Mouse (Mus musculus) intestine, embryonic 15.5 days (tissue): ENCODE data around the gene Hsd11b2. TPM values are rescaled to one million over a fixed set of nuclear protein-coding genes. Genes with fewer than 3 reads are reported as not detected.

Experiments
- ATAC-seq: fragments of 200-750 bp; cut with Nextera tagmentation; 2 replicates; pipeline ENCODE4 v1.8.0; 2017; ENCODE audit warnings: moderate TSS enrichment, moderate library complexity
- H3K27ac ChIP-seq: fragments of 300-500 bp; sonication (generic); 2 replicates; pipeline ENCODE4 v1.5.1; 2015; ENCODE audit warnings: mild to moderate bottlenecking, inconsistent platforms
- H3K27me3 ChIP-seq: fragments of 300-500 bp; sonication (generic); replicated peaks from 2 replicates; pipeline ENCODE4 v1.6.1; 2015; ENCODE audit warnings: inconsistent platforms
- H3K36me3 ChIP-seq: fragments of 300-500 bp; sonication (generic); 2 replicates; pipeline ENCODE4 v1.6.1; 2015; ENCODE audit warnings: inconsistent platforms
- H3K4me1 ChIP-seq: fragments of 300-500 bp; sonication (generic); replicated peaks from 2 replicates; pipeline ENCODE4 v1.6.1; 2015; ENCODE audit warnings: inconsistent platforms
- H3K4me2 ChIP-seq: fragments of 300-500 bp; sonication (generic); replicated peaks from 2 replicates; pipeline ENCODE4 v1.6.1; 2015; ENCODE audit warnings: mild to moderate bottlenecking, inconsistent platforms
- H3K4me3 ChIP-seq: fragments of 300-500 bp; sonication (generic); replicated peaks from 2 replicates; pipeline ENCODE4 v1.5.1; 2015; ENCODE audit warnings: inconsistent platforms
- H3K9ac ChIP-seq: fragments of 300-500 bp; sonication (generic); 2 replicates; pipeline ENCODE4 v1.6.1; 2015; ENCODE audit warnings: inconsistent platforms
- H3K9me3 ChIP-seq: fragments of 300-500 bp; sonication (generic); 2 replicates; pipeline ENCODE4 v1.6.1; 2016; ENCODE audit warnings: inconsistent platforms
- WGBS: fragments of 180-500 bp; shearing (Covaris S2); methylation state at CpG from one replicate; pipeline ENCODE4 v1.1.7; 2015; 5-methylcytosine and 5-hydroxymethylcytosine counted together
- polyA plus RNA-seq: library from polyadenylated mRNA; unstranded; fragments of >200 nt; fragmentation: Nextera tagmentation; extraction: Ambion mirVana; gene quantifications from 2 replicates; pipeline ENCODE4 v1.2.1, GENCODE M21; 2015

The Hsd11b2 gene
- polyA plus RNA-seq, 1 experiment from 2014 or later: 2.7 TPM

- H3K4me3 ChIP-seq: no peak overlapping the region
- H3K9ac ChIP-seq: no peak overlapping the region
- H3K27ac ChIP-seq: no peak overlapping the region
- no peak overlapping the region for H3K4me2 ChIP-seq
- ATAC-seq: no peak
- 39% methylated on average over 1 of the region's 1 CpGs for WGBS
- no peaks in the 10 kb centered on the region for H3K4me1 ChIP-seq
- no peaks in the 10 kb centered on the region for H3K27me3 ChIP-seq
- H3K36me3 ChIP-seq: no peaks in the 10 kb centered on the region
- no peaks in the 10 kb centered on the region for H3K9me3 ChIP-seq
These were observed 29.3 kb upstream of the Hsd11b2 start for GRCm38 (mm10) chr8:105489281-105489680.

- 0 out of 2 replicates have a peak, but pooled peaks cover 9% of the 10 kb centered on the region for H3K4me1 ChIP-seq
- no peak overlapping the region for H3K4me2 ChIP-seq
- no peak overlapping the region for H3K9ac ChIP-seq
- 29% methylated on average over 3 of the region's 3 CpGs for WGBS
- no peak for ATAC-seq
- no peaks in the 10 kb centered on the region for H3K9me3 ChIP-seq
- no peaks in the 10 kb centered on the region for H3K36me3 ChIP-seq
- H3K4me3 ChIP-seq: no peak overlapping the region
- H3K27me3 ChIP-seq: no peaks in the 10 kb centered on the region
- no peak overlapping the region for H3K27ac ChIP-seq
These were observed 25.1 kb upstream of the Hsd11b2 start for GRCm38 (mm10) chr8:105493495-105493894.

- 75% methylated on average over 3 of the region's 3 CpGs for WGBS
- no peak for ATAC-seq
- no peak overlapping the region for H3K4me2 ChIP-seq
- H3K9ac ChIP-seq: no peak overlapping the region
- 0 out of 2 replicates have a peak, but pooled peaks cover 9% of the 10 kb centered on the region for H3K4me1 ChIP-seq
- H3K4me3 ChIP-seq: no peak overlapping the region
- H3K36me3 ChIP-seq: no peaks in the 10 kb centered on the region
- no peaks in the 10 kb centered on the region for H3K9me3 ChIP-seq
- 0 out of 2 replicates have a peak overlapping the region, but pooled peaks have one; percentile 32 for H3K27ac ChIP-seq
- H3K27me3 ChIP-seq: no peaks in the 10 kb centered on the region
These were observed 24.0 kb upstream of the Hsd11b2 start for GRCm38 (mm10) chr8:105494566-105494965.

GRCm38 (mm10) chr8:105495350-105496302 is 22.9 kb upstream of the Hsd11b2 start:
- Histone ChIP-seq H3K27me3 (no peaks in the 10 kb centered on the region), H3K36me3 (no peaks in the 10 kb centered on the region), H3K4me2 (peak overlapping the region; percentile 93), H3K4me1 (0 out of 2 replicates have a peak, but pooled peaks cover 9% of the 10 kb centered on the region), H3K9ac (peak overlapping the region; percentile 85; the same call in 1 of the 2 replicates), H3K4me3 (peak overlapping the region; percentile 88), H3K27ac (no peak overlapping the region), H3K9me3 (no peaks in the 10 kb centered on the region)
- 44% methylated on average over 17 of the region's 17 CpGs for WGBS
- ATAC-seq: no peak

- H3K4me1 ChIP-seq: 0 out of 2 replicates have a peak, but pooled peaks cover 9% of the 10 kb centered on the region
- peak within 1 kb of the TSS; percentile 85 for H3K9ac ChIP-seq
- peak within 1 kb of the TSS; percentile 93 for H3K4me2 ChIP-seq
- peak within 1 kb of the TSS; percentile 88 for H3K4me3 ChIP-seq
- peak within 1 kb of the TSS; percentile 77 for H3K27ac ChIP-seq
- peak; percentile 91 for ATAC-seq
- no peaks in the 10 kb centered on the region for H3K9me3 ChIP-seq
- H3K36me3 ChIP-seq: no peaks in the 10 kb centered on the region
- H3K27me3 ChIP-seq: no peaks in the 10 kb centered on the region
- under 1% methylated on average over 68 of the region's 68 CpGs for WGBS
These were observed 21.9 kb upstream of the Hsd11b2 start, which contains the start of gene Zdhhc1 for GRCm38 (mm10) chr8:105496439-105497180. Gene Zdhhc1 (minus strand): TSS chr8:105496902.

- Histone ChIP-seq H3K27ac (no peak overlapping the region), H3K27me3 (no peaks in the 10 kb centered on the region), H3K4me2 (no peak overlapping the region), H3K4me3 (no peak overlapping the region), H3K9ac (no peak overlapping the region), H3K4me1 (0 out of 2 replicates have a peak, but pooled peaks cover 9% of the 10 kb centered on the region), H3K9me3 (no peaks in the 10 kb centered on the region), H3K36me3 (no peaks in the 10 kb centered on the region)
- WGBS: 67% methylated on average over 12 of the region's 12 CpGs
- no peak for ATAC-seq
These were observed 18.8 kb upstream of the Hsd11b2 start for GRCm38 (mm10) chr8:105499787-105500186.

- H3K4me2 ChIP-seq: no peak overlapping the region
- H3K9me3 ChIP-seq: no peaks in the 10 kb centered on the region
- no peaks in the 10 kb centered on the region for H3K36me3 ChIP-seq
- WGBS: 85% methylated on average over 3 of the region's 3 CpGs
- no peak overlapping the region for H3K9ac ChIP-seq
- ATAC-seq: no peak
- H3K27me3 ChIP-seq: no peaks in the 10 kb centered on the region
- no peak overlapping the region for H3K27ac ChIP-seq
- no peak overlapping the region for H3K4me3 ChIP-seq
- H3K4me1 ChIP-seq: no peaks in the 10 kb centered on the region
These were observed 13.9 kb upstream of the Hsd11b2 start for GRCm38 (mm10) chr8:105504617-105505016.

GRCm38 (mm10) chr8:105506977-105507376 is 11.6 kb upstream of the Hsd11b2 start:
- H3K36me3 ChIP-seq: no peaks in the 10 kb centered on the region
- H3K4me1 ChIP-seq: no peaks in the 10 kb centered on the region; the same call in 1 of the 2 replicates
- H3K4me2 ChIP-seq: no peak overlapping the region
- H3K27me3 ChIP-seq: no peaks in the 10 kb centered on the region
- H3K4me3 ChIP-seq: no peak overlapping the region
- no peaks in the 10 kb centered on the region for H3K9me3 ChIP-seq
- no peak overlapping the region for H3K9ac ChIP-seq
- WGBS: 60% methylated on average over 6 of the region's 6 CpGs
- H3K27ac ChIP-seq: no peak overlapping the region
- ATAC-seq: no peak

- 83% methylated on average over 1 of the region's 2 CpGs for WGBS
- no peaks in the 10 kb centered on the region; the same call in 1 of the 2 replicates for H3K4me1 ChIP-seq
- H3K27ac ChIP-seq: no peak overlapping the region
- no peak for ATAC-seq
- H3K9ac ChIP-seq: no peak overlapping the region
- no peak overlapping the region for H3K4me3 ChIP-seq
- H3K4me2 ChIP-seq: no peak overlapping the region
- no peaks in the 10 kb centered on the region for H3K27me3 ChIP-seq
- no peaks in the 10 kb centered on the region for H3K36me3 ChIP-seq
- H3K9me3 ChIP-seq: no peaks in the 10 kb centered on the region
These were observed 9.8 kb upstream of the Hsd11b2 start for GRCm38 (mm10) chr8:105508758-105509157.

GRCm38 (mm10) chr8:105509997-105510735 is 8.4 kb upstream of the Hsd11b2 start:
- Histone ChIP-seq H3K4me1 (no peaks in the 10 kb centered on the region; the same call in 1 of the 2 replicates), H3K27ac (no peak overlapping the region), H3K36me3 (no peaks in the 10 kb centered on the region), H3K9me3 (no peaks in the 10 kb centered on the region), H3K27me3 (no peaks in the 10 kb centered on the region), H3K4me3 (no peak overlapping the region), H3K9ac (no peak overlapping the region), H3K4me2 (no peak overlapping the region)
- ATAC-seq: no peak
- WGBS: 30% methylated on average over 12 of the region's 12 CpGs

- WGBS: 86% methylated on average over 6 of the region's 6 CpGs
- Histone ChIP-seq H3K27ac (no peak overlapping the region), H3K36me3 (no peaks in the 10 kb centered on the region), H3K27me3 (0 out of 2 replicates have a peak, but pooled peaks cover 6% of the 10 kb centered on the region), H3K4me1 (peaks cover 23% of the 10 kb centered on the region), H3K9me3 (no peaks in the 10 kb centered on the region), H3K4me3 (no peak overlapping the region), H3K4me2 (no peak overlapping the region), H3K9ac (no peak overlapping the region)
- no peak for ATAC-seq
These were observed 4.4 kb upstream of the Hsd11b2 start for GRCm38 (mm10) chr8:105514194-105514593.
